ENCODE assay signal across 21 mouse cellular contexts in genomic region chr11:111682341-111682740, GRCm38 (mm10).
DNase-seq lines count a peak whose midpoint lies in the region; ATAC-seq and TF ChIP-seq lines count a peak whose summit lies in the region.
"Had no signal": no experiment of that assay in that cellular context is flagged by ENCODE, and none has a peak within 500 bp of the region (broad histone marks: within the 10 kb centered on the region; RNA-seq: fewer than 3 reads in every experiment).

No protein-coding gene starts in this region.

- H3K36me3 ChIP-seq in forebrain, embryonic 14.5 days (ENCODE audit: control insufficient read depth, insufficient read depth, low read length): no peaks in the 10 kb centered on the region
- H3K36me3 ChIP-seq in forebrain, embryonic 12.5 days (replicated peaks): no peaks in the 10 kb centered on the region
- H3K36me3 ChIP-seq: hindbrain, embryonic 10.5 days; hindbrain, embryonic 15.5 days had no signal

- ATAC-seq in forebrain, embryonic 14.5 days: no peak
- no peak for ATAC-seq in forebrain, embryonic 12.5 days (ENCODE audit: low FRiP score)
- ATAC-seq: activated CD4-positive, CD25-positive, alpha-beta regulatory T cell, adult 4 months; forebrain, embryonic 13.5 days; intestine, embryonic 16.5 days; Patski had no signal

- peak; percentile 20 for DNase-seq in forebrain, embryonic 14.5 days (ENCODE audit: low spot score)
- DNase-seq in heart, adult 8-10 months (ENCODE audit: low spot score): peak; percentile 35
- DNase-seq in heart, postnatal 4 days: no peak
- DNase-seq in lung, postnatal 25 days (ENCODE audit: low spot score): peak; percentile 7
- no peak for DNase-seq in lung, postnatal 10 days
- peak; percentile 40 for DNase-seq in brain, embryonic 14.5 days (ENCODE audit: low read depth)
- no peak for DNase-seq in urinary bladder, postnatal 14 days (ENCODE audit: low spot score)
- DNase-seq: adrenal gland, postnatal 25 days; cerebellum, adult 2 months; cerebellum, postnatal 10 days; gastrocnemius, adult 2 months; gastrocnemius, postnatal 25 days; kidney, adult 8-10 months had no signal

- H3K9me3 ChIP-seq in forebrain, embryonic 14.5 days (replicated peaks; ENCODE audit: control insufficient read depth, low read length): no peaks in the 10 kb centered on the region
- no peaks in the 10 kb centered on the region for H3K9me3 ChIP-seq in forebrain, embryonic 12.5 days
- H3K9me3 ChIP-seq: forebrain, embryonic 13.5 days; hindbrain, embryonic 10.5 days; hindbrain, embryonic 15.5 days had no signal

- no peak overlapping the region for H3K9ac ChIP-seq in forebrain, embryonic 14.5 days (ENCODE audit: low read length)
- no peak overlapping the region for H3K9ac ChIP-seq in forebrain, embryonic 12.5 days
- H3K9ac ChIP-seq: forebrain, embryonic 13.5 days; hindbrain, embryonic 15.5 days had no signal

- H3K4me2 ChIP-seq in forebrain, embryonic 14.5 days (ENCODE audit: low read length): no peak overlapping the region
- H3K4me2 ChIP-seq in forebrain, embryonic 12.5 days: no peak overlapping the region
- H3K4me2 ChIP-seq: forebrain, embryonic 13.5 days; hindbrain, embryonic 15.5 days had no signal

- H3K4me1 ChIP-seq in forebrain, embryonic 14.5 days (ENCODE audit: control insufficient read depth, insufficient read depth, low read length): no peaks in the 10 kb centered on the region
- H3K4me1 ChIP-seq in forebrain, embryonic 12.5 days: no peaks in the 10 kb centered on the region
- H3K4me1 ChIP-seq: forebrain, embryonic 13.5 days; hindbrain, embryonic 10.5 days; hindbrain, embryonic 15.5 days had no signal

- TF ChIP-seq POLR2A in brain, embryonic 14.5 days (IDR thresholded peaks at IDR 0.05; ENCODE audit: borderline replicate concordance, extremely low read depth, insufficient read depth, insufficient read length, poor library complexity, severe bottlenecking): no peak

- WGBS in forebrain, embryonic 14.5 days: 45% methylated on average over 7 of the region's 7 CpGs
- WGBS in forebrain, embryonic 12.5 days: 82% methylated on average over 7 of the region's 7 CpGs

- no peaks in the 10 kb centered on the region for H3K27me3 ChIP-seq in forebrain, embryonic 14.5 days (replicated peaks; ENCODE audit: control insufficient read depth, insufficient read depth, low read length)
- H3K27me3 ChIP-seq in forebrain, embryonic 12.5 days: no peaks in the 10 kb centered on the region
- H3K27me3 ChIP-seq: CH12.LX; forebrain, embryonic 13.5 days; hindbrain, embryonic 15.5 days had no signal

- no peak overlapping the region for H3K4me3 ChIP-seq in forebrain, embryonic 14.5 days (ENCODE audit: low read depth, low read length)
- H3K4me3 ChIP-seq in forebrain, embryonic 12.5 days (replicated peaks): no peak overlapping the region
- H3K4me3 ChIP-seq: forebrain, embryonic 13.5 days; gastrocnemius, adult 2 months; hindbrain, embryonic 10.5 days; hindbrain, embryonic 15.5 days had no signal

- no peak for TF ChIP-seq CTCF in brain, embryonic 14.5 days (IDR thresholded peaks at IDR 0.05; ENCODE audit: borderline replicate concordance, extremely low read depth, insufficient read depth, insufficient read length)

- H3K27ac ChIP-seq in forebrain, embryonic 14.5 days (ENCODE audit: low read depth, low read length): no peak overlapping the region
- H3K27ac ChIP-seq in forebrain, embryonic 12.5 days: no peak overlapping the region
- H3K27ac ChIP-seq: forebrain, embryonic 13.5 days; gastrocnemius, adult 2 months; hindbrain, embryonic 10.5 days; hindbrain, embryonic 15.5 days had no signal

Comparison
In these comparisons a context has a peak if more than half of its experiments do, and no peak if none do; other contexts are left out.
1. DNase-seq: peak in forebrain, embryonic 14.5 days (single experiment), heart, adult 8-10 months (single experiment), lung, postnatal 25 days (single experiment) and brain, embryonic 14.5 days (single experiment); none in heart, postnatal 4 days (single experiment), lung, postnatal 10 days (single experiment) and urinary bladder, postnatal 14 days (single experiment).